Mouse (Mus musculus): ENCODE results near the gene Sez6l.

DNA sequence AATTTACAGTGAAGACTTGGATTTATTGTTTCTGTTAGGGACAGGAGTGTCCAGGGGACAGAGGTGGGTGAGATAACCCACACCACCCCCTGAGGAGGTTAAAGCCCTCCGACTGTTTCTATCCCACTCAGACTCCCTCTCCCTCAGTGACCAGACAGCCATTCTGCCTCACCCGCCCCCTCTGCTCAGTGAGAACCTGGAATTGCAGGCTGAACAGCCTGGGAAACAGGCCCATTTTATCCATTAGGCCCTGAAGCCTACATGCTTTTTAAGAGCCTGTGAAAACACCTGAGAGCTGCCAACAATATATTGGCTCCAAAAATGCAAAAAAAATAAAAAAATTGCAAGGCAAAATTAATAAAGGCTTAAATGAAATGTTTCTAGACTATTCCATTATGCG, 20.3 kb downstream of the Sez6l start:
- TF ChIP-seq POLR2A (IDR thresholded peaks at IDR 0.05; ENCODE audit: insufficient read depth, low read depth, low read length): no peak
- no peak for TF ChIP-seq CTCF (IDR thresholded peaks at IDR 0.05)
- no peak for TF ChIP-seq EP300 (IDR thresholded peaks at IDR 0.05; ENCODE audit: insufficient read depth, low read depth, low read length)
